Mouse (Mus musculus) cortical plate, adult 2 months (tissue): ENCODE results near the gene Nfkb1.

Source experiments
- CTCF ChIP-seq: fragments of 200-500 bp; IDR thresholded peaks from 2 replicates; pipeline ENCODE4 v1.5.1; 2011; ENCODE audit warnings: mild to moderate bottlenecking, control low read depth, low read length; ENCODE audit not compliant: insufficient read depth; ENCODE audit errors: extremely low read depth
- POLR2A ChIP-seq: fragments of 200-500 bp; IDR thresholded peaks from 2 replicates; pipeline ENCODE4 v1.6.1; 2011; ENCODE audit warnings: mild to moderate bottlenecking, low read length, control low read depth; ENCODE audit not compliant: insufficient read depth; ENCODE audit errors: extremely low read depth

DNA sequence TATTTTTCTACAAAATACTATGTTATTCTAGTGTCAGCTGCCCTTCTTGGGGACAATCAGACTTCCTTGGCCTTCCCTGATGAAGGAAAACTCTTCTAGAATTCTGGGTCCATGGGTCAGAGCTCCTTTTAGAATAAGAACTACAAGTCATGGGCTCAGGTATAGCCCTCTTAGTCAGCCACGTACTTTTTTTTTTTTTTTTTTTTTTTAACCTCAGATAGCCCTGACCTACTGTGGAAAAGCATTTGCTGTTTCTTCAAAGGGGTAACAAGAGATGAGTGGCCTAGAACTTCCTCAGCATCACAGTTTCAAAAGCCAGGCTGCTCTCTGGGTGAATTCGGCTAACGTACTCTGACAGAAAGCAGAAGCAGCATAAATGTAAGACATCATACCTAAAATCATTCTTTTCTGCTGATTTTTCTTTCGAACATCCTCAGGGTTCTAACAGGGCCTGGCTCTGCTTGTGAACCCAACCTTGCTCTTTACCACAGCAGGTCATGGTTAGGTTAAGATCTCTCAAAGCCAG is 61.5 kb downstream of the Nfkb1 start:
- TF ChIP-seq CTCF = no peak
- no peak for TF ChIP-seq POLR2A
